Mouse (Mus musculus): ENCODE measurements around the gene Jmjd6.
A peak's percentile ranks its signal among the peaks of the same experiment; 100 is the strongest.
"Not testable (repeated sequence)": the region's sequence is repeated elsewhere in the genome, so short reads cannot be mapped to it uniquely, and the experiment has no call there.

- not testable (repeated sequence) for TF ChIP-seq GATA1 (IDR thresholded peaks at IDR 0.05; ENCODE audit: borderline replicate concordance, low read length); CTCF (IDR thresholded peaks at IDR 0.05; ENCODE audit: low read depth, low read length); TAL1 (conservative IDR thresholded peaks at IDR 0.05; ENCODE audit: low read depth, low read length)
- TF ChIP-seq POLR2AphosphoS5 (IDR thresholded peaks at IDR 0.05; ENCODE audit: insufficient replicate concordance, low read depth, low read length) = 0 out of 2 replicates have a peak, but pooled peaks have one; percentile 8
These were observed 5.6 kb upstream of the Jmjd6 start for GRCm38 (mm10) chr11:116848877-116849178.
